Mouse (Mus musculus) cerebellum, adult 9-11 months (tissue): ENCODE data around the gene Pdcd4.
A peak's percentile ranks its signal among the peaks of the same experiment; 100 is the strongest.

ENCODE experiments used
- DNase-seq: peaks from one replicate; pipeline ENCODE4 v3.0.0; 2022

Gene Pdcd4

DNA sequence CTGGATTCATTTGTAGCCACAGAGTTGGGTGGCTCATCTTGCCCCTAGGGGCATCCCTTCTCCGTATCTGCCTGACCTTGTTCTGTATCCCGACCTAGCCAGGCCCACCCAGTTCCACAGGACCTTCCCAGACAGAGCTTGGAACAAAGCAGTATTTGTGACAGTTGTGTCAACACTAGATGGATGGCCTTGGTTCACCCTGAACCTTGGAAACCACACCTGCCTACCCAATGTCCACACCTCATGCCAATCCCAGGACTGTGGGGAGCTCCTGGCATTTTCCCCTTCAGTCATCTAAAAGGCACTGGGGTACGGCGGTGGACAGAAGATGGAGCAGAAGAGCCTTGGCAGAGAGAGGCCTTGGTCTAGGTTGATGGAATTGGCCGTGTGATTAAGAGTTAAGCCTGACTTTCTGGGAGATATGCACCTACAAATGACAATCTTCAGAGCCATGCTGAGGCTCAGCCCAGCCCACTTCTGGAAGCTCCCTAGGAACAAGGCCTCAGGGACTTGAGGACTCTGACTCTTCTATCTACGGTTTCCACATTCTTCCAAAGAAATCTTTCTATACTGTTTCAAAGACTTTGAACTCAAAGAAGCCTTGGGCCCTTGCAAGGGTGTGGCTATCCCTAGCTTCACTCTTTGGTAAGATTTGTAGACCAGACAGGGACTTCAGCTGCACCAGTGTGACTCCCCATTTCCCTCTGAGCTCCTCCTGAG, 18.9 kb upstream of the Pdcd4 start:
- DNase-seq = no peak

DNA sequence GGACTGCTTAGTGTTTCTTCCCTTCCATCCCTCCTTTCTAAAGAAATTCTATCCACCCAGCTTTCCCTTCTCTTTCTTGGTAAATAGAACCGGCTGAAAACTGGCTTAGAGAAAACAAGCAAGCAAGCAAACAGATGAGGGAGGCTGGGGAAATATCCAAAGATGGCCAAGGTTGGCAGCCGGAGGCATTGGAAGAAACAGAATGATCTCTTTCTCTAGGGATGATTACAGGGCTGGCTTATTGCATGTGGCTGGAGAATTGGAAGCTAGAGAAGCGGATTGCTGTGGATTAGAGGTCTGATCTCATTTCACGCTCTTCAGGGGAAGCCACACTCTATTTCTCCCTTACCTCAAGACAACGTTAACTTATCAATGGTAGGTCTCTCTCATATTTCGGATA, 16.8 kb upstream of the Pdcd4 start:
- no peak for DNase-seq

DNA sequence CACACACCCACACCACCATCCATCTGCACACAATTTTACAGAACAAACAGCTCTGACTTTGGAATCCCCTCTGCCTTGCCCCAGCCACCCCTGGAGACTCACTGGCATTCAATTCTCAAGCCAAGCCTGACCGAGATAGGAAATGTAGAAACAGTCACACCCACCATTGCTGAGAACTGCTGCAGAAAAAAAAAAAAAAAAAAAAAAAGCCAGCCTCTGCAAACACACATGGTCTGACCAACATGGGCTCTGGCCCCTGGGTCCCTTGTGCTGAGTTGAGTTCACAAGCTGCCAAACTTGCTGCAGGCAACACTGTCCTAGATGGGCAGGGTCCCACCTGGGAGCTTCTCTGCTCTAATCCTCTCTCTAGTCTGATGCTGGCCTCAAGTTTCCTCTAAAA, 14.3 kb upstream of the Pdcd4 start:
- no peak for DNase-seq

DNA sequence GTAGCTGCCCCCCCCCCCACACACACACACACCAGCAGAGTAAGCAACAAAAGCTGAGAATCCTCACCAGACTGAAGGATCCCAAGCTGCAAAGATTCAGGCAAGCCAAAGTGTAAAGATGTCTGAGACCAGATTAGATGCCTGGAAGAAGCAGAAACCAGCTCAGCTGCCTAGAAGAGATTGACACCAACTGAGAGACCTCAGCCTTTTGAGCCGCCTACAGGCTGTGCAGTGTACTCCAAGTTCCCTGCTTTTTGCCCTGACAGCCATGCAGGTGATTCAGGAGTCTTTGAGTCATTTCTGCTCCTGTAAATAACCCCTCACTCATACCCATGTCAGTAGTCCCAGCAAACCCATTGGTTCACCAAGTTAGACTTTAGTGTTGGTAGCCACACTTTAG, 11.6 kb upstream of the Pdcd4 start:
- DNase-seq = no peak

DNA sequence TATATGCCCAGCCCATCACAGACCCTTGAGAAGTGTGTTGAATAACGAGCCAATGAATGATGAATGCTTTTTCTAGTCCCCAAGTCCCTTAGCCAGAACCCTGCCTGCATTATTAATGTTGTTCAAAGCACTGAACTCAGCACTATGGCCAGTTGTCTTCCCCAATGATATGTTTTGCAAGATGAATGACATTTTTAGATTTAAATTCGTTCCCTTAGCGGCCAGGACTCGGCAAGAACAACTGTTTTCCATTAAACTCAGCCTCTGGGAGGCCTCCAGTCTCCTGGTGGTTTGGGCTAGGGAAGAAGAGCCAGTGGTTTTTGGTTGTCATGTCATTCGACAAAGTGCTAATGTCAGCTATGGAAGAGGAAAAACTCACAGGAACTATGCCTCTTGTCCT, 10.2 kb upstream of the Pdcd4 start:
- DNase-seq = no peak

DNA sequence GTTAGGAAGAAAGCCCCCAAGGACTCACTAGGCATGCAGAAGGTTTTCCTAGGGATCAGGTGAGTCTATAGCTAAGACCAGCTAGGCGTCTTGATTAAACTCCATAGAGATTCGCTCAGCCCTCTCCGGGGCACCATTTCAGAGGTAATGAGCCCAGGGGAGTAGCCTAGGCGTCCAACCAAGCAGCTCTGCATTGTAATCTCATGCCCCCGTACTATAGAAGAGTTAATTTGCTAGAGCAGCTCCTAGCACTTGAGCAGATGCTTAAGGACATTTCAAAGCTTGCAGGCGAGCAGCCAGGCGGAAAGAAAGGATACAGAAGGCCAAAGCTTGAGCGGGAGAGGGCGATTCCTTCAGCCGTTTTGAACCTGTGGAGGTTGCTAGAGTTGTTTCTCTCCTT, 6.6 kb upstream of the Pdcd4 start:
- DNase-seq = no peak

DNA sequence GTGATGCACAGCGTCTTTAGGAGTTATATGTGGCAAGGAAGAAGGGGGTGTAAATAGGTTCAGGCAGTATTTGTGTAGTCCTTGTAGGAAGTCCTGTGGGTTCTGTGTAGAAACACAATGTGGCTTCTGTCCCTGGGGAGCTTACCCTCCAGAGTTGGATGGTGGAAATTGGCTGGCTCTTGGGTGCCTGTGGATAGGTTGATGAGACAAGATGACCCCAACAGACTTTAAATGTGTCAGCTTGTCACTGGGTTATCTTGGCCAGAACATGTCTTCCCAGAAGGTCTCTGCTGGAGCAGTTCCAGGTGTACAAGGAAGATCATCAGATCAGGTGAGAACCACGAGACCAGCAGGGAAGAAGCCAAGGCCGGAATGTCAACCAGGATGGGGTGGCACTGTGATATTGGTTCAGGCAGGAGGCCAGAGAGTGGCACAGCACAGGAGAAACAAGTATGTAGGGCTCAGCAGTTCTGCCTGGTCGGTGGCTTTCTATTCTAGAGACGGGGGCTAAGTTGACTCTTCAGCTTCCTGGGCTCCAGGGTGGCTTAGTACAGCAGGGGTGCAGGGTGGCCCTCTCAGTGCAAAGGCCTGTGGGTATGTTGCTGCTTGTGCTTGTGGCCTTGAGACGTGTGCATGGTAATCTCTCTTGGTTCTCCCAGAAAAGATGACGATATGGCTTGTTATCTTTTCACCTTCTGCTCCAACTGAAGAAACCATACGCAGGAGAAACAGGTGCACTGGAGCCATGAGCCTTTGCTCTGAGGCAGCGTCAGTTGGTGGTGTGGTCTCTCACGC, 5.3 kb upstream of the Pdcd4 start:
- DNase-seq = peak; percentile 47

DNA sequence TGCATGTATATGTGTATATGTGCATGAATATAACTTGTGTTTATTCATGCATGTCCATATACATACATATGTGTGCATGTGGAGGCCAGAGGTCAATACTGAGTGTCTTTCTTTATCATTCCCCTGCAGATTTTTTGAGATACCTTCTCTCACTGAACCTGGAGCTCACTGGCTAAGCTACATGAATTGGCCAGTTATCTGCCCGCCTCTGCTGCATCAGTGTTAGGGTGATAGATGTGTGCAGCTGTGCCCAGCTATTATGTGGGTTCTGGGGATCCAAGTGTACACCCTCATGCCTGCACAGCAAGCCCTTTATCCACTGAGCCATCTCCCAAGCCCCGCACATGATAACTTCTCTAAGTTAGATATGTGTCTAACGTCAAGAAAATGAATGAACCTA, 4.2 kb upstream of the Pdcd4 start:
- DNase-seq = no peak

DNA sequence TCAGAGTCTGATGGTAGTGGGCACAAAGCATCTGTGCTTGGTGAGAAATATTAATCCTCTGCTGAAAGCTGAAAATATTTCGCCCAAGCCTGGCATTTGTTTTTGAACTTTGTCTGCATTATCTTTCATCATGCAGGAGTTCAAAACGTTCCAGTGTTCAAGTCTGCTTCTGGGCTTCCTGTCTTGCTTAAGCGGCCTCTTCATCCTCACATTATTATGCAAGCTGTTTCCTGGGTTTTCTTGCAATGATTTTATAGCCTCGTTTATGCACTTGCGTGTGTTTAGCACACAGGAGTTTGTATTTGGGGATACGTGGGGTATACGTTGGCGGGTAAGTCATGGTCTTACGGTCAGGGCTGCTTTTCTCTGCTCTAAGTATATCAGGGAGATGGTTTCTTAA, 3.7 kb upstream of the Pdcd4 start:
- no peak for DNase-seq

DNA sequence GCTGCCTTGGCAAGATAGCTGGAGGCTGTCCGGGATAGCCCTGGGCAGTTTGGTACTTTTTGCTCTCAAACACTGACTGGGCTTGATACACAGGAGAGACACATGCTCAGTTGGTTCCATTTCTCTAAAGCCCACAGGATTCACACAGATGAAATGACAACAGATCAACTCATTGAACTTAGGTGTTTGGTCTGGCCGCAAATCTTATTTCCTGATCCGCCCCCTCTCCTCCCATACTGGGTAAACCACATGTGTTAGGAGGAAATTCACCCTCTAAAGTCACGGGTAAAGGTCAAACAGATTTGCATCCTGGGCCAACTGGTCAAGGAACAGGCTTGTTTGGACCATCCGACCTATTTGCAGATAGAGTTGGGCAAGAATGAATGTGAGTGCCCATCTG, 2.5 kb upstream of the Pdcd4 start:
- no peak for DNase-seq

DNA sequence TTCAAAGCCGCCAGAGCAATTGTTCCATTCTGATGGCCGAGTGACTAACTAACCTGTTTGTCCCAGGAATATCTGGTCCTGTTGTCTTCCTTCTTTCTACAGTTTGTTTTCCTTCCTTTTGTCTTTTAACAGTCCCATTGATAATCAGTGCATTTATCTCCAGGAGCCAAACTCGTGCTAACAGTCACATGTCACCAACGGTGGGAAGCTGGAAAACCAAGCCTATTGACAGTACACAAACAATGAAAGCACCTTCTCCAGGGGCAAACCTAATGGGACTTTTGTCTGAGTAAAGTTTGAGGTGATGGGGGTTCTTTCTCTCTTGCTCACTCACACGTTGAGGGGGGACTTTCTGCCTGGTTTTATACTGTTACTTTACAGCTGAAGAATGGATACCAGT, 1.8 kb upstream of the Pdcd4 start:
- DNase-seq = no peak

DNA sequence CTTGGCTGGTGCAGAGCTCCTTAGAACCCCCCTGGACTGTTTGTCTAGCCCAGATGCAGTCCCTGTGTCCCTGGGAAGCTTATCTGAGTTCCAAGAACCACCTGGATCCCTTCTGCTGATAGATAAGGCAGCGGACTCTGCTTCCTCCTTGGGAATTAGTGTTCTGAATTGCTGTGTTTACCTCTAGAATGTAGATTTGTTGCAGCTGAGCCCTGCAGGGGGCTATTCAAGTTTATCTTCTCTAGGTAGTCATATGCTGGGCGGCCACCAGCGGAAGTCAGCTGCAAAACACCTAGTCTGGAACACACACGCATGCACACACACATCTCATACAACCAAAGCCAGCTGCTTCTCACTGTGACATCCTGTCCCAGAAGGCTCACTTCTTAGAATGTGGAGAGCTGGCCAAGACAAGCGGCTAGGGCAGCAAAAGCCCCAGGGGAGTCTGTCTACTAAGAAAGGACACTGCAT, 1.2 kb upstream of the Pdcd4 start:
- DNase-seq = no peak

DNA sequence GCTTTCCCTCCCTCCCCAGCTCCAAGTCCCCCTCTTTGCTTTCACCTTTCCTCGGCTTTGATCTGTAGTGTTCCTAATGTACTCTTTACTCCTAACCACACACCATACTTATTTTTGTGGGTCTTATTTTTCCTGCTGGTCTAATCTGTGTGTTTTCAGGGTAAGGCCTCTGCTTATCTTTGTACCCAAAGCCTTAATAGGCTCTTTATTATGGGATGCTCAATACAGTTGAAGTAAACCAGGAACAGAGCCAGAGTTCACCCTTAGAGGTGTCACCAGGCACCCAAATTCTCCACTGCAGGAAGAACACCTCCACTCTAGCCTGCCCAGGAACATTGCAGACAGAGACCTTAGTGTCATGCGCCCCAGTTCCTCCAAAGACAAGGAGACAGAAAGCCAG, 462 bp upstream of the Pdcd4 start:
- no peak for DNase-seq

DNA sequence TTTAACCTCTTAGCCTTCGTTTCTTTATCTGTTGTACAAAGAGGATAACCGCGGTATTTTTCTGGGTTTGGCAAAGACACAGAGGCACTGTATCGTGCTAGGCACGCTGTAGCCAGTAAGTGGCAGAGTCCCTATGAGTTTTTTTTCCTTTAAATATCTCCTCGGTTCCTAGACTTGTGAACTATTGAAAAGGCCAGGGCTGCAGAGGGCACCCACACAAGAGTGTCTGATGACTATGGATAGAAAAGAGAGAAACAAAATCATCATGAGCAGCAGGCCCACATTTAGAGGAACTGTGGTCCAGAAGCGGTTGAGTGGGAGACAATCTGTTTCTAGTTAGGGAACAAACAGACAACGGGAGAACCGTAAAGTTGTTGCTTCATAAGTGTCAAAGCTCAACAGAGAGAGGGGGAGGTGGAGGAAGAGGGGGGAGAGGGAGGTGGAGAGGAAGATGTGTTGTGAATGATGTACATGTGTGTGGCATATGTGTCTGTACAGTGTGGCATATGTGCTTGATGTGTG, 868 bp downstream of the Pdcd4 start:
- no peak for DNase-seq

DNA sequence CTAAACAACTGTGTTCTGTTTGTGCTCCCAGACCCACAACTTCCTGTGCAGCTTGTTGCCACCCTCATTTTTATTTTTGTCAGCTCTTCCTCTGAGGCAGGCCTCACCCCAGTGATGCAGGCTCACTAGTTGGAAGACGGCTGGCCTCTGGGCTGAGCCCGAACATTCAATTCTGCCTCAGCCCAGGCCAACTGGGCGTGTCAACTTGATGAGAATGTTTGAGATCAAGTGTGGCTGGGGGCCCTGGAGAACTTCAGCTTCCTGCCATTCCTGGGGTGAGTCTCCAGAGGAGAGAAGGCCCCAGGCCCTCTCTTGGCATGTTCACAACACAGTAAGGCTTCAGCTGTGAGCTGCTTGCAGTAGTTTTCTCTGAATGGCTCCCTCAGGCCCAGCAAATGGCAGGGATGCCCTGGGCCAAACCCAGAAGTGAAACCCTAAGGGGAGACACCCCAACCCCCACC, 1.7 kb downstream of the Pdcd4 start:
- DNase-seq = no peak

DNA sequence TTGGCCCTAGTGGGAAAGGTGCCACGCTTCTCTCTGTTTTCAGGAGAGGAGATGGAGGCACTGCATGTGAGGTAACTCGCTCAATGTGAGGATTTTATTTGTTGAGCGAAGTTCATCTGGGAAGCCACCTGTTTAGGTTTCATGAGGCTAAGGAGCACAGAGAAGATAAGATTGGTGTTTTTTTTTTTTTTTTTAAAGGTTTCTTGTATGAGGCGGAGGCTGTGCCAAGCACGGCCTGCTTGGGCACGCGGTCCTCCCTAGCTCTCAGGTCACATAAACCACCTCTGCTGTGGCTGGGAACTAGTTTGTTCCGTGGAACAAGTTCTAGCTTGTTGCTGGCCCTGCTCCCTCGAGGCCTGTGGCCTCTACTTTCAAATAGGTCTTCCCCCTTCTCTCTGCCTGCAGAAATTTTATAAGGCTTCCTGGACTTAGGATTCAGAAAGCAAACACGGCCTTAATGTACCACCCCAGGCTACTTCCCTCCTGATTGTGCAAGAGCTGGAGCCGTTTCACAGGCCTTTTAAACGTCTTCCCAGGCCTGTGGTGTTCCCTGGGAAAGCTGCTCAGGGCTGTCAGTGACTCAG, 2.6 kb downstream of the Pdcd4 start:
- DNase-seq = no peak

DNA sequence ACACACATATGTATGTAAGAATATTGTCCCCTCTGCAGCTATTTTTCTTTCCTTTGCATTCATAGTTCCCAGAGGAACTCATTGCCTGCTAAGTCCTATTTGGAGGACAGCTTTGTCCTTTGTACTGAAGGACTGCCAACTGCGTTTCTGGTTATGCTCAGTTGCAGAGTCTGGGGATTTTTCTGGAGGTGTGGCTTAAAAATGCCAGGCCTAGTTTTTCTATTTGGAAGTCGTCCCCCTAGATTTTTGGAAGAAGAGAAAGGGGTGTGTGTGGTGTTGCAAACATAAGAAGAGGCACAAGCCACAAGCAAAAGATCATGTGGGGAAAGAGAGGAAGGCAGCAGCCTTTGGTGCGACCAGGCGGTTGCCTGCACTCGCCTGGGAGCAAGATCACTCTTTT, 6.0 kb downstream of the Pdcd4 start:
- no peak for DNase-seq

DNA sequence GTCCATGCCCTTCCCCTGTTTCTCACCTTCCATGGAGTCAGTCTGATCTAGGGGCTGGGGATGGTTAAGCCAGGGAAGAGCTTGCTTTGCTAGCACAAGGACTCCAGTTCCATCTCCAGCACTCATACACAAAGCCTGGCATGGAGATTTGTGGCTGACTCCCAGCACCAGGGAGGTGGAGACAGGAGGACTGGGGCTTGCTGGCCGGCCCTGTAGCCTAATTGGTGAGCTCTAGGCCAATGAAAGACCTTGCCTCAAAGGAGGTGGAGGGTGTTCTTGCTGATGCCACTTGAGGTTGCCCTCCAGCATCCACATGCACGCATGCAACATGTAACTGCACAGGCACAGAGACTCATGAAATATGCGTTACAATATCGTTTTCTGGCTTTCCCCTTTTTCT, 6.5 kb downstream of the Pdcd4 start:
- no peak for DNase-seq

DNA sequence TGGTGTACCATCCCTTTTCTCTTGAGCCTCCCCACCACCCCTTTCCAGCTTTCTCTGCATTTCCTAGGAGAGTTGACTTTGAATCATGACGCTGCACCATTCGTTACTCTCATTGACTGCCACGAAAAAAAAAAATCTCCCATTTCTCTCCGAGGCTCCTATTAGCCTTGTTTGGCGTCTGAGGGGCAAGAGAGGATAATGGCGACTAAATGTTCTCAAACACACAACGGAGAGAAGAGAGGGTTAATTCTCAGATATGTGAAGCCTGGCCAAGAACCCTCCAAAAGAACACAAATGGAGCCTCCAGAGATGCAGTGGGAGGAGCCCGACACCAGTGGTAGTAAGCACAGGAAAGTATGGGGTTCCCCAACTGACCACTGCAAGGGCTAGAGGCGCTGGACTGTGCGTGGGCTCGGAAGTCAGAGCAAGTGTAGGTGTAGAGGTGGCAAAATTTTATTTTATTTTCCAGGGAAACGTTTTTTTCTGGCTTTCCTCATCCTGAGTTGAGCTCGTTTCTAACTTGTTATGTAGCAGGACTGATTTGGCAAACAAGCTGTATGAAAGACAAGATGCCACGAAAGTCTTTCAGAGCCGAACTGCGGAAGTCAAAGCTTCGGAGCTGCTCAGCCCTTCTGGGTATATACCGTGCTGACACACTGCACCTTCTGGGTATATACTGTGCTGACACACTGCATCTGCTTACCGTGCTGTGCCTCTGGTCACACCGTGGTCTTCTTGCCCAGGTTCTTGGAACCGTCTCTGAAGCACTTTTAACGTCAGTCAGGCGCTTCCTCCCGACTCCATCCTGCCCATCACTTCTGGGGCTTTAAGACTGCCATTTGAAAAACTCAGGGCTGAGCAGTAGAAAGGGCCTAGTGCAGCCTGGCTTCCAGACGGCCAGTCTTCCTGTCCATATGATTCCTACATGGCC, 7.2 kb downstream of the Pdcd4 start:
- no peak for DNase-seq

DNA sequence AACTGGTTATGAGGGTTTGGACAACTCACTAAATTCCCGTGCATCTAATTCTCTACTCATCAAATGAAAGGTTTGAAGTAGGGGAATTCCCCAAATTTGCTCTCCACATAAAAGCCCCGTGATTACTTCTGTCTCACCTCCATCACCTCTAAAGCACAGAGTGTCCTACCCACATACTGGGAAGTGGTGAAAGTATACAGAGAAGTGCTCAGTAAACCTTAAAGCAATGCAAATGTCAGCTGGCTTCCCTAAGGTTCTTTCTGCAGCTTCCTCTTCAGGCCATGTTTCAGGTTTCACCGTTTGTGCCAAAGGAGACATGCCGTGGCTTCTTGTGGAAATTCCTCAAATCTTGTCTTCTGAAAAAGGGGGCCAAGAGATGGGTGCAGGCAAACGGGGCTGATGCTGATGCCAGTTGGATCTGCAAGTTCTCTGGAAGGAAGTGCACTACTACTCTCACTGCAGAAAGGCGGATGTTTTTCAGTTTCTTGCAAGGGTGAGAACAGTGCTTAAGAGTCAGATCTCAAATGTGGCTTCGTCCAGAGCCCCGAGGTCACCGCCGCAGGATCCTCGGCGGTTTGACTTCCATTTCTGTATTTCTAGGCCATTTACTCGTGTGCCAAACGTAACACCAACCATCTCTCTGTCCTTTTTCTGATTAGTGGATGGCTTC, 8.0 kb downstream of the Pdcd4 start:
- no peak for DNase-seq

DNA sequence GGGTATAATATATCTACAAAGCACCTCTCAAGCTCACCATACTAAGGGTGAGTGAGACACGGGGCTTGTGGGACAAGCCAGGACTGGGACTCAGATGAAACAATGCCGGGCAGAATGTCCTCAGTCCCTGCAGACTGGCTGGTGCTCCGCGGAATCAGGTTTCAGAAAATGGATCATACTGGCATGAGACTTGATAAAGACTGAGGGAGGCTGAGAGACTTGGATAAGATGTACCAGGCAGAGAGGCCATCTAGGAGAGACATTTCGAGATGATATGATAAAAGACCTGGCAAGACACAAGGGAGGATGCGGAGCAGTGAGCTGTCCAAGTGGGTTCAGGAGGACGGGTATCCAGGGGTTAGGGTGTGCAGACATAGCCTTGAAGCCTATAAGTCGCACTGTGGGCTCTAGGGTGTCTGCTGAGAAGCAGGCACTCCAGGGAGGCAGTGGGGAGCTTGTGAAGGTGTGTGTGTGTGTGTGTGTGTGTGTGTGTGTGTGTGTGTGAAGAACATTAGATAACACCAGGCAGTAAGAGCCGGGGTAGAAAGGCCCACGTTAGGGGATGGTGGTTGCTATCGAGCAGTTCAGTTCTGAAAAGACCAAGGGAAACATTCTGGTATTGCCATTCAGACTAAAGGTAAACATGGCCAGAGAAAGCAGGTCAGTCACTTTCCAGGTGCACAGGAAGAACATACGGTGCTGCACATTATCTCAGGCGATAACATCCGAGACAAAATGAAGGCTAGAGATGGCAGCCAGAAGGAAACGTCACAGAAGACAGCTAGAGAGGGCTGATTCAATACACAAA, 10.1 kb downstream of the Pdcd4 start:
- DNase-seq = peak; percentile 45
